Mouse (Mus musculus) kidney, adult 2 months (tissue): ENCODE measurements around the gene Gemin5.
"Not testable (repeated sequence)": the region's sequence is repeated elsewhere in the genome, so short reads cannot be mapped to it uniquely, and the experiment has no call there.

Source experiments
- CTCF ChIP-seq: fragments of 200-500 bp; conservative IDR thresholded peaks from 2 replicates; pipeline ENCODE4 v1.5.1; 2011; ENCODE audit warnings: low read depth, mild to moderate bottlenecking, control low read depth, low read length, moderate library complexity, mixed read lengths; ENCODE audit not compliant: insufficient read depth, insufficient read length
- POLR2A ChIP-seq: fragments of 200-500 bp; IDR thresholded peaks from one replicate; pipeline ENCODE4 v1.6.1; 2011; ENCODE audit warnings: low read depth, low read length, control low read depth

- TF ChIP-seq CTCF, POLR2A: not testable (repeated sequence)
Measured at GRCm38 (mm10) chr11:58215049-58215430, 46.7 kb upstream of the Gemin5 start.
